Mouse (Mus musculus) MEL-GATA-1-ER (cell line): ENCODE measurements around the gene Gnat1.

Source experiments
- DNase-seq: peaks from one replicate; pipeline ENCODE4 v3.0.0-alpha.2; 2012; ENCODE audit warnings: low read depth; ENCODE audit errors: extremely low read depth

The Gnat1 gene

GRCm38 (mm10) chr9:107645577-107645976 lies 33.9 kb downstream of the Gnat1 start:
- peak; percentile 50 for DNase-seq

GRCm38 (mm10) chr9:107645153-107645510 lies 34.4 kb downstream of the Gnat1 start:
- no peak for DNase-seq

GRCm38 (mm10) chr9:107644495-107645152 lies 34.9 kb downstream of the Gnat1 start:
- DNase-seq: peak; percentile 79

- DNase-seq: no peak
These were observed 35.8 kb downstream of the Gnat1 start for GRCm38 (mm10) chr9:107643544-107644214.

GRCm38 (mm10) chr9:107641666-107642065 lies 37.8 kb downstream of the Gnat1 start:
- no peak for DNase-seq

- peak; percentile 54 for DNase-seq
These were observed 39.2 kb downstream of the Gnat1 start for GRCm38 (mm10) chr9:107640257-107640772.

GRCm38 (mm10) chr9:107637070-107637469 lies 42.4 kb downstream of the Gnat1 start:
- no peak for DNase-seq

GRCm38 (mm10) chr9:107635279-107636028 lies 44.1 kb downstream of the Gnat1 start, which contains the start of gene Gnai2:
Gene Gnai2, minus strand, starts transcription at chr9:107635367.
- peak; percentile 96 for DNase-seq

- no peak for DNase-seq
These were observed 44.9 kb downstream of the Gnat1 start for GRCm38 (mm10) chr9:107634406-107635278.

- DNase-seq: no peak
These were observed 45.7 kb downstream of the Gnat1 start for GRCm38 (mm10) chr9:107633661-107634405.

- DNase-seq: no peak
These were observed 46.3 kb downstream of the Gnat1 start for GRCm38 (mm10) chr9:107633091-107633660.

- no peak for DNase-seq
These were observed 47.0 kb downstream of the Gnat1 start for GRCm38 (mm10) chr9:107632478-107632877.

GRCm38 (mm10) chr9:107631861-107632260 lies 47.7 kb downstream of the Gnat1 start:
- no peak for DNase-seq

GRCm38 (mm10) chr9:107631311-107631826 lies 48.1 kb downstream of the Gnat1 start:
- DNase-seq: no peak

- no peak for DNase-seq
These were observed 48.9 kb downstream of the Gnat1 start for GRCm38 (mm10) chr9:107630576-107630975.

- DNase-seq: no peak
These were observed 49.5 kb downstream of the Gnat1 start for GRCm38 (mm10) chr9:107629901-107630425.

- no peak for DNase-seq
These were observed 50.1 kb downstream of the Gnat1 start for GRCm38 (mm10) chr9:107629411-107629730.

GRCm38 (mm10) chr9:107628721-107629410 lies 50.6 kb downstream of the Gnat1 start:
- peak; percentile 80 for DNase-seq
